Mouse (Mus musculus) hindbrain, embryonic 14.5 days (tissue): Measurements from ENCODE around the gene Fastk. TPM values are rescaled to one million over a fixed set of nuclear protein-coding genes. Genes with fewer than 3 reads are reported as not detected.

Experiments
- ATAC-seq: fragments of 200-750 bp; cut with Nextera tagmentation; 2 replicates; pipeline ENCODE4 v1.8.0; 2017; ENCODE audit warnings: moderate number of reproducible peaks, mild to moderate bottlenecking, moderate TSS enrichment, moderate library complexity; ENCODE audit not compliant: low FRiP score
- DNase-seq: peaks from one replicate; pipeline ENCODE4 v3.0.0-alpha.2; 2015; ENCODE audit warnings: low spot score
- H3K27ac ChIP-seq: fragments of 300-500 bp; sonication (generic); 2 replicates; pipeline ENCODE4 v1.5.1; 2014; ENCODE audit warnings: mild to moderate bottlenecking, moderate library complexity
- H3K27me3 ChIP-seq: fragments of 300-500 bp; sonication (generic); 2 replicates; pipeline ENCODE4 v1.6.1; 2014; ENCODE audit warnings: mild to moderate bottlenecking, low read length, mixed read lengths; ENCODE audit not compliant: control insufficient read depth, insufficient read depth
- H3K36me3 ChIP-seq: fragments of 300-500 bp; sonication (generic); replicated peaks from 2 replicates; pipeline ENCODE4 v1.6.1; 2014; ENCODE audit not compliant: control insufficient read depth, insufficient read depth
- H3K4me1 ChIP-seq: fragments of 300-500 bp; sonication (generic); replicated peaks from 2 replicates; pipeline ENCODE4 v1.6.1; 2014; ENCODE audit warnings: antibody characterized with exemption, low read length, mixed read lengths; ENCODE audit not compliant: control insufficient read depth, insufficient read depth
- H3K4me2 ChIP-seq: fragments of 300-500 bp; sonication (generic); replicated peaks from 2 replicates; pipeline ENCODE4 v1.6.1; 2014; ENCODE audit warnings: mild to moderate bottlenecking, moderate library complexity
- H3K4me3 ChIP-seq: fragments of 300-500 bp; sonication (generic); replicated peaks from 2 replicates; pipeline ENCODE4 v1.5.1; 2014; ENCODE audit warnings: mild to moderate bottlenecking, low read length
- H3K9ac ChIP-seq: fragments of 300-500 bp; sonication (generic); 2 replicates; pipeline ENCODE4 v1.6.1; 2014
- H3K9me3 ChIP-seq: fragments of 300-500 bp; sonication (generic); 2 replicates; pipeline ENCODE4 v1.6.1; 2016; ENCODE audit warnings: low read length; ENCODE audit not compliant: control insufficient read depth
- WGBS: fragments of 180-500 bp; shearing (Covaris S2); extraction: QIAGEN DNeasy Blood & Tissue Kit; methylation state at CpG from one replicate; pipeline ENCODE4 v1.1.7; 2014; 5-methylcytosine and 5-hydroxymethylcytosine counted together
- polyA plus RNA-seq: library from polyadenylated mRNA; unstranded; fragments of >200 nt; fragmentation: Nextera tagmentation; extraction: Ambion mirVana; gene quantifications from 2 replicates; pipeline ENCODE4 v1.2.1, GENCODE M21; 2014

The Fastk gene
- polyA plus RNA-seq, 1 experiment from 2014 or later: 92.9 TPM

- 16% methylated on average over 9 of the region's 9 CpGs for WGBS
- H3K4me3 ChIP-seq: peak overlapping the region; percentile 49; the same call in 1 of the 2 replicates
- H3K27me3 ChIP-seq: no peaks in the 10 kb centered on the region; the same call in 1 of the 2 replicates
- no peak overlapping the region for H3K27ac ChIP-seq
- H3K4me1 ChIP-seq: peaks cover 44% of the 10 kb centered on the region
- peaks cover 17% of the 10 kb centered on the region for H3K36me3 ChIP-seq
- peak overlapping the region; percentile 77 for H3K4me2 ChIP-seq
- 0 out of 2 replicates have a peak overlapping the region, but pooled peaks have one; percentile 70 for H3K9ac ChIP-seq
- no peaks in the 10 kb centered on the region for H3K9me3 ChIP-seq
- ATAC-seq (no peak), DNase-seq (no peak)
These were observed 18.4 kb downstream of the Fastk start for GRCm38 (mm10) chr5:24426556-24427284.

GRCm38 (mm10) chr5:24426037-24426432 lies 19.1 kb downstream of the Fastk start:
- H3K4me1 ChIP-seq: peaks cover 44% of the 10 kb centered on the region
- under 1% methylated on average over 10 of the region's 10 CpGs for WGBS
- DNase-seq (no peak), ATAC-seq (no peak)
- H3K36me3 ChIP-seq: peaks cover 10% of the 10 kb centered on the region
- peak overlapping the region; percentile 77 for H3K4me2 ChIP-seq
- H3K9ac ChIP-seq: peak overlapping the region; percentile 70
- H3K9me3 ChIP-seq: no peaks in the 10 kb centered on the region
- peak overlapping the region; percentile 3; the same call in 1 of the 2 replicates for H3K27ac ChIP-seq
- peak overlapping the region; percentile 49 for H3K4me3 ChIP-seq
- H3K27me3 ChIP-seq: no peaks in the 10 kb centered on the region; the same call in 1 of the 2 replicates

GRCm38 (mm10) chr5:24425421-24426036 lies 19.6 kb downstream of the Fastk start:
- H3K27ac ChIP-seq: peak overlapping the region; percentile 3; the same call in 1 of the 2 replicates
- ATAC-seq: no peak
- H3K36me3 ChIP-seq: peaks cover 9% of the 10 kb centered on the region; the same call in 1 of the 2 replicates
- H3K4me1 ChIP-seq: peaks cover 44% of the 10 kb centered on the region
- peak overlapping the region; percentile 70 for H3K9ac ChIP-seq
- H3K9me3 ChIP-seq: no peaks in the 10 kb centered on the region
- no peak for DNase-seq
- peak overlapping the region; percentile 77 for H3K4me2 ChIP-seq
- H3K27me3 ChIP-seq: no peaks in the 10 kb centered on the region; the same call in 1 of the 2 replicates
- WGBS: 0% methylated on average over 28 of the region's 30 CpGs
- H3K4me3 ChIP-seq: peak overlapping the region; percentile 49

- under 1% methylated on average over 58 of the region's 60 CpGs for WGBS
- DNase-seq: peak; percentile 84
These were observed 20.2 kb downstream of the Fastk start for GRCm38 (mm10) chr5:24424861-24425411.

GRCm38 (mm10) chr5:24424004-24424781 lies 20.9 kb downstream of the Fastk start:
- peaks cover 44% of the 10 kb centered on the region for H3K4me1 ChIP-seq
- ATAC-seq: no peak

More at GRCm38 (mm10) chr5:24424861-24425411, 20.2 kb downstream of the Fastk start:
- H3K27me3 ChIP-seq: no peaks in the 10 kb centered on the region; the same call in 1 of the 2 replicates
- peak overlapping the region; percentile 77 for H3K4me2 ChIP-seq
- H3K9ac ChIP-seq: peak overlapping the region; percentile 70
- H3K4me3 ChIP-seq: peak overlapping the region; percentile 49
- no peaks in the 10 kb centered on the region for H3K9me3 ChIP-seq
- H3K4me1 ChIP-seq: peaks cover 44% of the 10 kb centered on the region
- no peak for ATAC-seq
- peak overlapping the region; percentile 87 for H3K27ac ChIP-seq
- H3K36me3 ChIP-seq: peaks cover 11% of the 10 kb centered on the region

GRCm38 (mm10) chr5:24423129-24424003 lies 21.7 kb downstream of the Fastk start, which contains the start of the genes Cdk5 and Slc4a2:
Gene Cdk5, minus strand, starts transcription at chr5:24423530.
Gene Slc4a2, plus strand, starts transcription at chr5:24423837.
- Histone ChIP-seq H3K4me3 (peak within 1 kb of the TSS; percentile 49), H3K4me1 (peaks cover 43% of the 10 kb centered on the region), H3K9me3 (no peaks in the 10 kb centered on the region), H3K36me3 (peaks cover 24% of the 10 kb centered on the region), H3K27ac (peak within 1 kb of the TSS; percentile 87), H3K4me2 (peak within 1 kb of the TSS; percentile 77), H3K9ac (peak within 1 kb of the TSS; percentile 88), H3K27me3 (no peaks in the 10 kb centered on the region; the same call in 1 of the 2 replicates)
- DNase-seq (peak; percentile 98), ATAC-seq (peak; percentile 94)
- under 1% methylated on average over 46 of the region's 46 CpGs for WGBS

More at GRCm38 (mm10) chr5:24424004-24424781, 20.9 kb downstream of the Fastk start:
- Histone ChIP-seq H3K36me3 (peaks cover 17% of the 10 kb centered on the region), H3K4me3 (peak overlapping the region; percentile 49), H3K9me3 (no peaks in the 10 kb centered on the region), H3K27me3 (no peaks in the 10 kb centered on the region; the same call in 1 of the 2 replicates), H3K4me2 (peak overlapping the region; percentile 77), H3K27ac (peak overlapping the region; percentile 87), H3K9ac (peak overlapping the region; percentile 70)
- no peak for DNase-seq
- 16% methylated on average over 21 of the region's 21 CpGs for WGBS

- H3K4me1 ChIP-seq: peaks cover 31% of the 10 kb centered on the region
- DNase-seq (no peak), ATAC-seq (no peak)
- no peak overlapping the region for H3K4me3 ChIP-seq
- H3K36me3 ChIP-seq: peaks cover 28% of the 10 kb centered on the region
- H3K27me3 ChIP-seq: no peaks in the 10 kb centered on the region
- H3K4me2 ChIP-seq: no peak overlapping the region
- H3K9me3 ChIP-seq: no peaks in the 10 kb centered on the region
- no peak overlapping the region for H3K27ac ChIP-seq
- 89% methylated on average over 8 of the region's 9 CpGs for WGBS
- no peak overlapping the region for H3K9ac ChIP-seq
These were observed 24.7 kb downstream of the Fastk start for GRCm38 (mm10) chr5:24420381-24420780.

GRCm38 (mm10) chr5:24417587-24417986 lies 27.5 kb downstream of the Fastk start:
- no peak for ATAC-seq

More at GRCm38 (mm10) chr5:24417587-24417986, 27.5 kb downstream of the Fastk start:
- no peak overlapping the region for H3K4me3 ChIP-seq
- H3K27me3 ChIP-seq: no peaks in the 10 kb centered on the region
- H3K9me3 ChIP-seq: no peaks in the 10 kb centered on the region
- 89% methylated on average over 10 of the region's 10 CpGs for WGBS
- peaks cover 28% of the 10 kb centered on the region for H3K36me3 ChIP-seq
- H3K4me1 ChIP-seq: peaks cover 20% of the 10 kb centered on the region
- no peak for DNase-seq
- H3K9ac ChIP-seq: no peak overlapping the region
- no peak overlapping the region for H3K27ac ChIP-seq
- H3K4me2 ChIP-seq: no peak overlapping the region
